Mouse (Mus musculus): ENCODE data around the gene Ttc23. TPM values are rescaled to one million over a fixed set of nuclear protein-coding genes. Genes with fewer than 3 reads are reported as not detected.

Gene Ttc23
- polyA plus RNA-seq, 1 experiment from 2014 or later, result 5.4 TPM

DNA sequence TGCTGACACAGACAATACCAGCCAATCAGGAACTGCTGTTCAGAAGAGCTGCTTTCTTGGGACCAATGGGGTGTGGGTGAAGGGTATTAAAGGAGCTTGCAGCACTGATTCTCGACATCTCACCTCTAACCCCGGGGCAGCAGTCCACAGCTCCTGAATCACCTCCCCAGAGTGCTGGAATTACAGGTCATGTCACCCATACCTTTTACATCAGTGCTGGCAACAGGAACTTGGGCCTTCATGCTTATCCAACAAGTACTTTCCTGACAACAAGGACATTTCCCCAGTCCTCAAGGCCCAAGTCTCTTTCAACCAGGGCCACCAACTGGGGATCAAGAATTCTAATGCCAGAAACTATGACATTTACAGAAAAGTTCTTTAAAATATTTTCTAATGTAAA lies 11.0 kb upstream of the Ttc23 start:
- Histone ChIP-seq H3K27ac (ENCODE audit: low read length) (no peak overlapping the region), H3K4me1 (ENCODE audit: control insufficient read depth, insufficient read depth, low read length) (no peaks in the 10 kb centered on the region), H3K27me3 (ENCODE audit: control insufficient read depth, insufficient read depth, low read depth, low read length) (no peaks in the 10 kb centered on the region), H3K4me2 (ENCODE audit: low read length) (no peak overlapping the region), H3K4me3 (ENCODE audit: low read depth, low read length) (no peak overlapping the region), H3K9me3 (replicated peaks; ENCODE audit: control insufficient read depth, low read length, poor library complexity, severe bottlenecking) (no peaks in the 10 kb centered on the region), H3K9ac (ENCODE audit: low read depth, low read length) (no peak overlapping the region), H3K36me3 (ENCODE audit: control insufficient read depth, insufficient read depth, low read length) (peaks cover 2% of the 10 kb centered on the region; the same call in 1 of the 2 replicates)
- ATAC-seq, result no peak
- WGBS, result 78% methylated on average over 2 of the region's 2 CpGs

DNA sequence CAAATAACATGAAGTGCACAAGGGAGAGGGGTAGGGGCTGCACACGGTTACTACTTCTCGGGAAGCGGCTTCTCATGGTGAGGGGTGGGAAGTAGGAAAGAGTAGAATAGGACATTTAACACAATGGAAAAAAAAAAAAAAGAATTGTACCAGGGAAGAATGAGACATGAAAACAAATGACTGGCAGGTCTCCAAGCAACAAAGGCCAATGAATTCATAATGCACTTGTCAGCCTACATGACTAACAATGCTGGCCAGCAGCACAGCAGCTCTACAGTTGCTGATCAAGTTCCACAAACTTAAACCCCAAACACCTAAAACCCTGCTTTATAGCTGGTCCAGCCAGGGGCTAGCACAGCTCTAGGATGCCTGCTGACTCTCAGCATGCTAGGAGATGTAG lies 8.2 kb upstream of the Ttc23 start:
- H3K27ac ChIP-seq (ENCODE audit: low read length), result no peak overlapping the region
- WGBS, result 34% methylated on average over 3 of the region's 3 CpGs
- no peaks in the 10 kb centered on the region; the same call in 1 of the 2 replicates for H3K36me3 ChIP-seq (ENCODE audit: control insufficient read depth, insufficient read depth, low read length)
- no peak for ATAC-seq
- no peak overlapping the region for H3K4me3 ChIP-seq (ENCODE audit: low read depth, low read length)
- H3K4me2 ChIP-seq (ENCODE audit: low read length), result no peak overlapping the region
- peaks cover under 1% of the 10 kb centered on the region for H3K4me1 ChIP-seq (ENCODE audit: control insufficient read depth, insufficient read depth, low read length)
- no peak overlapping the region for H3K9ac ChIP-seq (ENCODE audit: low read depth, low read length)
- H3K9me3 ChIP-seq (replicated peaks; ENCODE audit: control insufficient read depth, low read length, poor library complexity, severe bottlenecking), result no peaks in the 10 kb centered on the region
- no peaks in the 10 kb centered on the region for H3K27me3 ChIP-seq (ENCODE audit: control insufficient read depth, insufficient read depth, low read depth, low read length)

DNA sequence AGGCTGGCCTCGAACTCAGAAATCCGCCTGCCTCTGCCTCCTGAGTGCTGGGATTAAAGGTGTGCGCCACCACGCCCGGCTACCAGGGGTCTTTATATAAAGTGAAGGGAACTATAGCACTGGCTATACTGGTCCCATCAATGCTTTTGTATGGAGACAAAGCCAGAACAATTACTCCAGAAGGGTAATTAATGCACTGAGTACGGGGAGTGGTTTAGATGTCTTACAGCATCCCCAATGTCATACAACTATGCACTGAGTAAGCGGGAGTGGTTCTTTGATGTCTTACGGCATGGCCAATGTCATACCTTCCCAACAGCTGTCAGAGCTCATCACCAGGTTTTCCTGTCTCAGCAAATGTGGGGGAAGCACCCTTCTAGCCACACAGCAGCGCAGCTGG lies 4.3 kb upstream of the Ttc23 start:
- 95% methylated on average over 9 of the region's 9 CpGs for WGBS

DNA sequence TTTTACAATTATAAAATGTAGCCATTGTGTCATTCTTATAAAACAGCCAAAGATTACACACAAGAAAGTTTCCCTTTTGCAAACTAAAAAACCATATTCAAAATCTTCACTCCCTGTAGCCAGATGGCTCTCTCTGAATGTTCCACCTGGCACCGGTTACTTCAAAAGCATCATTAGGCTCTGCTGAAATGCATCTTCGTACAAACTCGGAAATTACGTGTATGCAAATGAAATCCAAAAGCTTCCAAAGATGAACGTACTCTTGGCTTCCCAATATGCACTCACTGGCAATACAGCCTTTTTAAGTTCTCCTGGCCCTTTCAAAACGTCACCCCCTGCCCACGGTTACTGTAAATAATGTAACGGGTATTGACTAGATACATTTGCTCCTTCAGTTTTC lies 2.9 kb upstream of the Ttc23 start:
- WGBS, result 37% methylated on average over 8 of the region's 8 CpGs
- peaks cover 12% of the 10 kb centered on the region for H3K4me1 ChIP-seq (ENCODE audit: control insufficient read depth, insufficient read depth, low read length)
- peak overlapping the region; percentile 84; the same call in 1 of the 2 replicates for H3K9ac ChIP-seq (ENCODE audit: low read depth, low read length)
- H3K9me3 ChIP-seq (replicated peaks; ENCODE audit: control insufficient read depth, low read length, poor library complexity, severe bottlenecking), result no peaks in the 10 kb centered on the region
- no peaks in the 10 kb centered on the region; the same call in 1 of the 2 replicates for H3K36me3 ChIP-seq (ENCODE audit: control insufficient read depth, insufficient read depth, low read length)
- H3K4me3 ChIP-seq (ENCODE audit: low read depth, low read length), result peak overlapping the region; percentile 66
- H3K4me2 ChIP-seq (ENCODE audit: low read length), result peak overlapping the region; percentile 64
- no peak for ATAC-seq
- no peaks in the 10 kb centered on the region for H3K27me3 ChIP-seq (ENCODE audit: control insufficient read depth, insufficient read depth, low read depth, low read length)
- H3K27ac ChIP-seq (ENCODE audit: low read length), result no peak overlapping the region

More for the DNA sequence above, 4.3 kb upstream of the Ttc23 start:
- Histone ChIP-seq H3K36me3 (ENCODE audit: control insufficient read depth, insufficient read depth, low read length) (no peaks in the 10 kb centered on the region; the same call in 1 of the 2 replicates), H3K9ac (ENCODE audit: low read depth, low read length) (no peak overlapping the region), H3K4me1 (ENCODE audit: control insufficient read depth, insufficient read depth, low read length) (peaks cover 12% of the 10 kb centered on the region), H3K27me3 (ENCODE audit: control insufficient read depth, insufficient read depth, low read depth, low read length) (no peaks in the 10 kb centered on the region), H3K4me3 (ENCODE audit: low read depth, low read length) (no peak overlapping the region), H3K4me2 (ENCODE audit: low read length) (no peak overlapping the region), H3K27ac (ENCODE audit: low read length) (no peak overlapping the region), H3K9me3 (replicated peaks; ENCODE audit: control insufficient read depth, low read length, poor library complexity, severe bottlenecking) (no peaks in the 10 kb centered on the region)
- ATAC-seq, result no peak

GRCm38 (mm10) chr7:67644833-67645680 lies 2.2 kb upstream of the Ttc23 start, which contains the start of gene Lrrc28:
Lrrc28 (minus strand) TSS chr7:67645268.
- Histone ChIP-seq H3K36me3 (ENCODE audit: control insufficient read depth, insufficient read depth, low read length) (no peaks in the 10 kb centered on the region; the same call in 1 of the 2 replicates), H3K27ac (ENCODE audit: low read length) (peak within 1 kb of the TSS; percentile 86), H3K4me1 (ENCODE audit: control insufficient read depth, insufficient read depth, low read length) (peaks cover 12% of the 10 kb centered on the region), H3K9ac (ENCODE audit: low read depth, low read length) (peak within 1 kb of the TSS; percentile 84), H3K9me3 (replicated peaks; ENCODE audit: control insufficient read depth, low read length, poor library complexity, severe bottlenecking) (no peaks in the 10 kb centered on the region), H3K27me3 (ENCODE audit: control insufficient read depth, insufficient read depth, low read depth, low read length) (no peaks in the 10 kb centered on the region), H3K4me2 (ENCODE audit: low read length) (peak within 1 kb of the TSS; percentile 82), H3K4me3 (ENCODE audit: low read depth, low read length) (peak within 1 kb of the TSS; percentile 66)
- WGBS, result under 1% methylated on average over 55 of the region's 55 CpGs
- ATAC-seq, result peak; percentile 99

GRCm38 (mm10) chr7:67645681-67646014 lies 1.6 kb upstream of the Ttc23 start:
- Histone ChIP-seq H3K9ac (ENCODE audit: low read depth, low read length) (peak overlapping the region; percentile 83), H3K4me1 (ENCODE audit: control insufficient read depth, insufficient read depth, low read length) (peaks cover 12% of the 10 kb centered on the region), H3K27me3 (ENCODE audit: control insufficient read depth, insufficient read depth, low read depth, low read length) (no peaks in the 10 kb centered on the region), H3K27ac (ENCODE audit: low read length) (peak overlapping the region; percentile 86), H3K4me3 (ENCODE audit: low read depth, low read length) (peak overlapping the region; percentile 66), H3K36me3 (ENCODE audit: control insufficient read depth, insufficient read depth, low read length) (no peaks in the 10 kb centered on the region; the same call in 1 of the 2 replicates), H3K4me2 (ENCODE audit: low read length) (peak overlapping the region; percentile 82), H3K9me3 (replicated peaks; ENCODE audit: control insufficient read depth, low read length, poor library complexity, severe bottlenecking) (no peaks in the 10 kb centered on the region)
- WGBS, result under 1% methylated on average over 15 of the region's 15 CpGs
- ATAC-seq, result peak; percentile 37

GRCm38 (mm10) chr7:67646131-67646530 lies 1.1 kb upstream of the Ttc23 start:
- peak overlapping the region; percentile 86 for H3K27ac ChIP-seq (ENCODE audit: low read length)

GRCm38 (mm10) chr7:67648376-67648775 lies 1.2 kb downstream of the Ttc23 start:
- ATAC-seq, result no peak
- Histone ChIP-seq H3K9me3 (replicated peaks; ENCODE audit: control insufficient read depth, low read length, poor library complexity, severe bottlenecking) (no peaks in the 10 kb centered on the region), H3K9ac (ENCODE audit: low read depth, low read length) (no peak overlapping the region), H3K4me2 (ENCODE audit: low read length) (no peak overlapping the region), H3K27me3 (ENCODE audit: control insufficient read depth, insufficient read depth, low read depth, low read length) (no peaks in the 10 kb centered on the region), H3K36me3 (ENCODE audit: control insufficient read depth, insufficient read depth, low read length) (no peaks in the 10 kb centered on the region), H3K4me3 (ENCODE audit: low read depth, low read length) (no peak overlapping the region), H3K27ac (ENCODE audit: low read length) (no peak overlapping the region), H3K4me1 (ENCODE audit: control insufficient read depth, insufficient read depth, low read length) (peaks cover 12% of the 10 kb centered on the region)
- 74% methylated on average over 4 of the region's 4 CpGs for WGBS

More at GRCm38 (mm10) chr7:67646131-67646530, 1.1 kb upstream of the Ttc23 start:
- no peaks in the 10 kb centered on the region for H3K9me3 ChIP-seq (replicated peaks; ENCODE audit: control insufficient read depth, low read length, poor library complexity, severe bottlenecking)
- peak overlapping the region; percentile 82 for H3K4me2 ChIP-seq (ENCODE audit: low read length)
- peak overlapping the region; percentile 83 for H3K9ac ChIP-seq (ENCODE audit: low read depth, low read length)
- no peaks in the 10 kb centered on the region for H3K27me3 ChIP-seq (ENCODE audit: control insufficient read depth, insufficient read depth, low read depth, low read length)
- ATAC-seq, result no peak
- H3K4me1 ChIP-seq (ENCODE audit: control insufficient read depth, insufficient read depth, low read length), result peaks cover 12% of the 10 kb centered on the region
- H3K4me3 ChIP-seq (ENCODE audit: low read depth, low read length), result peak overlapping the region; percentile 66
- no peaks in the 10 kb centered on the region for H3K36me3 ChIP-seq (ENCODE audit: control insufficient read depth, insufficient read depth, low read length)
- under 1% methylated on average over 6 of the region's 6 CpGs for WGBS

GRCm38 (mm10) chr7:67652211-67652610 lies 5.0 kb downstream of the Ttc23 start:
- Histone ChIP-seq H3K27me3 (ENCODE audit: control insufficient read depth, insufficient read depth, low read depth, low read length) (no peaks in the 10 kb centered on the region), H3K9me3 (replicated peaks; ENCODE audit: control insufficient read depth, low read length, poor library complexity, severe bottlenecking) (no peaks in the 10 kb centered on the region), H3K4me2 (ENCODE audit: low read length) (no peak overlapping the region), H3K27ac (ENCODE audit: low read length) (no peak overlapping the region), H3K4me3 (ENCODE audit: low read depth, low read length) (no peak overlapping the region), H3K36me3 (ENCODE audit: control insufficient read depth, insufficient read depth, low read length) (no peaks in the 10 kb centered on the region), H3K9ac (ENCODE audit: low read depth, low read length) (no peak overlapping the region), H3K4me1 (ENCODE audit: control insufficient read depth, insufficient read depth, low read length) (no peaks in the 10 kb centered on the region)
- no peak for ATAC-seq
- WGBS, result 85% methylated on average over 5 of the region's 5 CpGs

Measured in midbrain, embryonic 16.5 days (tissue).